Mouse (Mus musculus): Measurements from ENCODE around the gene Ccdc50. TPM values are rescaled to one million over a fixed set of nuclear protein-coding genes. Genes with fewer than 3 reads are reported as not detected.

The Ccdc50 gene
- polyA plus RNA-seq (2012; fragmentation: generic; extraction: Trizol), result 13.8 TPM

DNA sequence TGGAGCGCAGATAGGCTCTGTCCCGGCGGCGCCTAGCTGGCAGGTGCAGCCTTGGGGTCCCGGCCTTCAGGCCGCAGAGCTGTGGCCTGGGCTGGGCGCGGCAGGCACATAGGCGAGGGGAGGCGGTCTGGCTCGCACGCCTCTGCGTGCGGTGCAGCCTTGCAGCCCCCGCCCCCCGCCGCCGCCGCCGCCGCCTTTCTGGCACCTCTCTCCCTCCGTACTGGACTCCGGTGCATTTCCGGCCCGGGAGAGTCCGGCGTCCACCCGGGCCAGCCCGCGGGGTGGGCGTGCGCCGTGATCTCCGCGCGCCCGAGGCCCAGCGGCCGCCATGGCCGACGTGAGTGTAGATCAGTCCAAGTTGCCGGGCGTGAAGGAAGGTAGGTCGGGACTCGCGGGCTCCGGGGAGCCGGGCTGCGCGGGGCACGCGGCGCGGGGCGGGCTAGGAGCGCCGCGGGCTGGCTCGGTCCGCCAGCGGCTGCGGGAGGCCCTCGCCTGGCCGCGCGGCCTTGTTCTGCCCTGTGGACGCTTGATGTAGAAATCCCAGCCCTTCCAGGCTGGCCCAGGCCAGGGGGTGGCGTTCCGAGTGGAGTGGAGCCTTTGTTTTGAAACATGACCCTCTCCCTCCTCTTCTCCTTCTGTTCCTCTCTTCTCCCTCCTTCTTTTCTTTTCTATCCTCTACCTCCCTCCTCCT is at the start of gene Ccdc50:
Gene Ccdc50, plus strand, starts transcription at position 109 of the 691 bp plus-strand sequence.
- Histone ChIP-seq H3K27me3 (ENCODE audit: control insufficient read depth, insufficient read depth, insufficient read length) (no peaks in the 10 kb centered on the region), H3K36me3 (ENCODE audit: control insufficient read depth, insufficient read depth) (no peaks in the 10 kb centered on the region), H3K4me3 (peak within 1 kb of the TSS; percentile 63), H3ac (ENCODE audit: control insufficient read depth, insufficient read length) (peak within 1 kb of the TSS; percentile 97), H3K4me2 (ENCODE audit: low read depth) (peak within 1 kb of the TSS; percentile 76), H3K79me2 (ENCODE audit: control insufficient read depth, insufficient read depth) (peaks cover 41% of the 10 kb centered on the region)
- TF ChIP-seq CEBPB (IDR thresholded peaks at IDR 0.05; ENCODE audit: insufficient read depth, poor library complexity, severe bottlenecking) (no peak), POLR2AphosphoS2 (IDR thresholded peaks at IDR 0.05; ENCODE audit: insufficient read length, low read depth) (no peak), MYOG (IDR thresholded peaks at IDR 0.05; ENCODE audit: control insufficient read depth in 1 of 3, insufficient read depth in 1 of 3, insufficient read length in 2 of 3, low read depth in 2 of 3) (peak in 2 of 3 experiments; percentile 60 to 79), TCF3 (IDR thresholded peaks at IDR 0.05; ENCODE audit: insufficient read length, low read depth) (no peak), E2F4 (IDR thresholded peaks at IDR 0.05; ENCODE audit: insufficient read depth) (no peak), USF1 (IDR thresholded peaks at IDR 0.05; ENCODE audit: low read depth) (no peak), MAX (IDR thresholded peaks at IDR 0.05; ENCODE audit: low read depth) (no peak), MYOD1 (IDR thresholded peaks at IDR 0.05; ENCODE audit: control insufficient read depth in 1 of 3, insufficient read length in 2 of 3, low read depth in 2 of 3) (peak in 2 of 3 experiments; percentile 54 to 79), POLR2A (IDR thresholded peaks at IDR 0.05; ENCODE audit: insufficient read length, low read depth) (peak; percentile 62), REST (IDR thresholded peaks at IDR 0.05; ENCODE audit: insufficient read depth, insufficient read length) (no peak), SRF (IDR thresholded peaks at IDR 0.05; ENCODE audit: control insufficient read depth, insufficient read length, low read depth) (no peak), TCF12 (IDR thresholded peaks at IDR 0.05; ENCODE audit: insufficient read depth, poor library complexity, severe bottlenecking) (no peak)

DNA sequence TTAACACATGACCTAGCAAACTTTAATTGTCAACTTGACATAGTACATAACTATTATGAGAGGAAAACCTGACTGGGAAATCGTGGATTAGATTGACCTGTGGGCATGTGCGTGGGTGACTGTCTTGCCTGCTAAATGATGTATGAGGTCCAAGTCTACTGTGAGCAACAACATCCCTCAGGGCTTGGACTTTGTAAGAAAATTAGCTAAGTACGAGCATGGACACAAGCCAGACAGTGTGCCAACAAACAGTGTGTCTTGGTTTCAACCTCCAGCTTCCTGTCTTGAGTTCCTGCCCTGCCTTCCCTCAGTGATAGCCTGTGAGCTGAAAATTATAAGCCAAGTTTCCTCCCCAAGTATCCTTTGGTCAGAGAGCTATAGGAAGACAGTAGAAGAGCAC is 41.1 kb upstream of the Ccdc50 start:
- no peaks in the 10 kb centered on the region for H3K27me3 ChIP-seq (ENCODE audit: control insufficient read depth, insufficient read depth, insufficient read length)
- no peak overlapping the region for H3K4me2 ChIP-seq (ENCODE audit: low read depth)
- TF ChIP-seq REST (IDR thresholded peaks at IDR 0.05; ENCODE audit: insufficient read depth, insufficient read length), result no peak
- no peak for TF ChIP-seq TCF12 (IDR thresholded peaks at IDR 0.05; ENCODE audit: insufficient read depth, poor library complexity, severe bottlenecking)
- TF ChIP-seq SRF (IDR thresholded peaks at IDR 0.05; ENCODE audit: control insufficient read depth, insufficient read length, low read depth), result no peak
- TF ChIP-seq POLR2AphosphoS2 (IDR thresholded peaks at IDR 0.05; ENCODE audit: insufficient read length, low read depth), result no peak
- no peak for TF ChIP-seq POLR2A (IDR thresholded peaks at IDR 0.05; ENCODE audit: insufficient read length, low read depth)
- TF ChIP-seq MAX (IDR thresholded peaks at IDR 0.05; ENCODE audit: low read depth), result no peak
- no peak for TF ChIP-seq USF1 (IDR thresholded peaks at IDR 0.05; ENCODE audit: low read depth)
- TF ChIP-seq MYOD1 (IDR thresholded peaks at IDR 0.05; ENCODE audit: control insufficient read depth in 1 of 3, insufficient read length in 2 of 3, low read depth in 2 of 3), result no peak
- no peak for TF ChIP-seq TCF3 (IDR thresholded peaks at IDR 0.05; ENCODE audit: insufficient read length, low read depth)
- no peak for TF ChIP-seq CEBPB (IDR thresholded peaks at IDR 0.05; ENCODE audit: insufficient read depth, poor library complexity, severe bottlenecking)
- TF ChIP-seq E2F4 (IDR thresholded peaks at IDR 0.05; ENCODE audit: insufficient read depth), result no peak
- TF ChIP-seq MYOG (IDR thresholded peaks at IDR 0.05; ENCODE audit: control insufficient read depth in 1 of 3, insufficient read depth in 1 of 3, insufficient read length in 2 of 3, low read depth in 2 of 3), result no peak
- H3K4me3 ChIP-seq, result no peak overlapping the region
- H3ac ChIP-seq (ENCODE audit: control insufficient read depth, insufficient read length), result no peak overlapping the region
- H3K36me3 ChIP-seq (ENCODE audit: control insufficient read depth, insufficient read depth), result no peaks in the 10 kb centered on the region
- H3K79me2 ChIP-seq (ENCODE audit: control insufficient read depth, insufficient read depth), result no peaks in the 10 kb centered on the region

DNA sequence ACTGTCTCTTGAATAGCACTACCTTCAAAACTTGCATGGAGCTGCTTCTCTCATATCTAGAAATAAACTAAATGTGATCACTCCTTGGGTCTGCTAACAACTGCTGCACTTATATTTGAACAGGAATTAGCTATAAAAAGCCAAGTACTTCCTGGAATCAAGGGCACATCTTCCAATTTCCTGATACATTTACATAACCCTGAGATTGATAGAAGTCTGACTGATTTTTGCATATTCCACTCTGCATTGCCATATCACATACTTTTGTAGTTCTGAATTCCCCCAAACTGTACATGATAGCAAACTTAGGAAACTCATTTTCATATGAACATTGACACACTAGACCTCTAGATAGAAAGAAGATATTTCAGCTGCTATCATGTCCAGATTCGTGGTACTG is 40.3 kb upstream of the Ccdc50 start:
- H3ac ChIP-seq (ENCODE audit: control insufficient read depth, insufficient read length), result no peak overlapping the region
- H3K4me2 ChIP-seq (ENCODE audit: low read depth), result no peak overlapping the region
- H3K79me2 ChIP-seq (ENCODE audit: control insufficient read depth, insufficient read depth), result no peaks in the 10 kb centered on the region
- H3K27me3 ChIP-seq (ENCODE audit: control insufficient read depth, insufficient read depth, insufficient read length), result no peaks in the 10 kb centered on the region
- no peaks in the 10 kb centered on the region for H3K36me3 ChIP-seq (ENCODE audit: control insufficient read depth, insufficient read depth)
- no peak overlapping the region for H3K4me3 ChIP-seq
- no peak for TF ChIP-seq USF1 (IDR thresholded peaks at IDR 0.05; ENCODE audit: low read depth)
- no peak for TF ChIP-seq E2F4 (IDR thresholded peaks at IDR 0.05; ENCODE audit: insufficient read depth)
- no peak for TF ChIP-seq TCF3 (IDR thresholded peaks at IDR 0.05; ENCODE audit: insufficient read length, low read depth)
- TF ChIP-seq MAX (IDR thresholded peaks at IDR 0.05; ENCODE audit: low read depth), result no peak
- no peak for TF ChIP-seq REST (IDR thresholded peaks at IDR 0.05; ENCODE audit: insufficient read depth, insufficient read length)
- no peak for TF ChIP-seq CEBPB (IDR thresholded peaks at IDR 0.05; ENCODE audit: insufficient read depth, poor library complexity, severe bottlenecking)
- TF ChIP-seq MYOG (IDR thresholded peaks at IDR 0.05; ENCODE audit: control insufficient read depth in 1 of 3, insufficient read depth in 1 of 3, insufficient read length in 2 of 3, low read depth in 2 of 3), result no peak
- TF ChIP-seq POLR2A (IDR thresholded peaks at IDR 0.05; ENCODE audit: insufficient read length, low read depth), result no peak
- no peak for TF ChIP-seq SRF (IDR thresholded peaks at IDR 0.05; ENCODE audit: control insufficient read depth, insufficient read length, low read depth)
- TF ChIP-seq MYOD1 (IDR thresholded peaks at IDR 0.05; ENCODE audit: control insufficient read depth in 1 of 3, insufficient read length in 2 of 3, low read depth in 2 of 3), result no peak
- TF ChIP-seq POLR2AphosphoS2 (IDR thresholded peaks at IDR 0.05; ENCODE audit: insufficient read length, low read depth), result no peak
- TF ChIP-seq TCF12 (IDR thresholded peaks at IDR 0.05; ENCODE audit: insufficient read depth, poor library complexity, severe bottlenecking), result no peak

DNA sequence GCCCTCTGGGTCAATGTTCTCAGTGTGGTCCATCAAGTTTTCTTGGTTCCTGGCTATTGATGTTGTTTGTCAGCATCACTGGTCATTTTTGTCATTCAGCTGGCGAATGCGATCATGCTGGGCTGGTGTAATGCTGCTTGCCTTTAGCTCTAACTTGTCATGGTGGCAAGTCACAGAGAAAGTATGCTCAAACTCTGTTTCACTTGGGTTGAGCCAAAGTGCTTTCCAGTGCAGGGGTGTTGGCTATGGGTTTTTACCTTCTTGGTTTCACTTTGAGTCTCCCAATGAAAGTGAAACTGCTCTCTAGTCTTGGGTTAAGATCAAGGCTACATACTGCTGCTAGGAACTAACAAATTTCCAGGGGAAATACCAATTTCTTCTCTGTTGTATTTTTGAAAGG is 39.4 kb upstream of the Ccdc50 start:
- Histone ChIP-seq H3K79me2 (ENCODE audit: control insufficient read depth, insufficient read depth) (no peaks in the 10 kb centered on the region), H3K27me3 (ENCODE audit: control insufficient read depth, insufficient read depth, insufficient read length) (no peaks in the 10 kb centered on the region), H3K4me2 (ENCODE audit: low read depth) (peak overlapping the region; percentile 24), H3K36me3 (ENCODE audit: control insufficient read depth, insufficient read depth) (no peaks in the 10 kb centered on the region), H3K4me3 (no peak overlapping the region), H3ac (ENCODE audit: control insufficient read depth, insufficient read length) (no peak overlapping the region)
- TF ChIP-seq POLR2AphosphoS2 (IDR thresholded peaks at IDR 0.05; ENCODE audit: insufficient read length, low read depth) (no peak), POLR2A (IDR thresholded peaks at IDR 0.05; ENCODE audit: insufficient read length, low read depth) (no peak), E2F4 (IDR thresholded peaks at IDR 0.05; ENCODE audit: insufficient read depth) (no peak), MYOD1 (IDR thresholded peaks at IDR 0.05; ENCODE audit: control insufficient read depth in 1 of 3, insufficient read length in 2 of 3, low read depth in 2 of 3) (no peak), USF1 (IDR thresholded peaks at IDR 0.05; ENCODE audit: low read depth) (no peak), REST (IDR thresholded peaks at IDR 0.05; ENCODE audit: insufficient read depth, insufficient read length) (no peak), MYOG (IDR thresholded peaks at IDR 0.05; ENCODE audit: control insufficient read depth in 1 of 3, insufficient read depth in 1 of 3, insufficient read length in 2 of 3, low read depth in 2 of 3) (no peak), MAX (IDR thresholded peaks at IDR 0.05; ENCODE audit: low read depth) (no peak), SRF (IDR thresholded peaks at IDR 0.05; ENCODE audit: control insufficient read depth, insufficient read length, low read depth) (no peak), TCF3 (IDR thresholded peaks at IDR 0.05; ENCODE audit: insufficient read length, low read depth) (no peak), CEBPB (IDR thresholded peaks at IDR 0.05; ENCODE audit: insufficient read depth, poor library complexity, severe bottlenecking) (no peak), TCF12 (IDR thresholded peaks at IDR 0.05; ENCODE audit: insufficient read depth, poor library complexity, severe bottlenecking) (no peak)
